Mouse (Mus musculus): Measurements from ENCODE around the gene Olfr346. TPM values are rescaled to one million over a fixed set of nuclear protein-coding genes. Genes with fewer than 3 reads are reported as not detected.

Gene Olfr346
- polyA plus RNA-seq (2012; rRNA removed; ENCODE audit: low replicate concordance) = not detected in 2 replicates

DNA sequence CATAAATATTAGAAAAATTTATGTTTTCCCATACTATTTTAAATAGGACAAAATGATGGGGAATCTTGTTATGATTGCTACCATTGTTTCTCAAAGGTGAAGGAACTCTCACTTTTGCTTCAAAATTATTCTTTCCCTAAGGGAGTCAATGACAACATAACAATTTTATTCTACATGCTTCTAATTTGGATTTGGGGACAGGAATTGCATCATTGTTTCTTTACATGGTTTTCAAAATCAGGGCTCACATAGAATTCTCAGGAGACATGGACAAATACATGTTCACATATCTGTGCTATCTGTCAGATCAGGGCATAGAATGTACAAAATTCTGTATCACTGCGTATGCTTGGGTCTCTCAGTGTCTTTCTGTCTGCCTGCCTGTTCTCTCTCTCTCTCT is at the start of gene Olfr346:
Olfr346 (plus strand) TSS at position 301 of the 400 bp plus-strand sequence.

DNA sequence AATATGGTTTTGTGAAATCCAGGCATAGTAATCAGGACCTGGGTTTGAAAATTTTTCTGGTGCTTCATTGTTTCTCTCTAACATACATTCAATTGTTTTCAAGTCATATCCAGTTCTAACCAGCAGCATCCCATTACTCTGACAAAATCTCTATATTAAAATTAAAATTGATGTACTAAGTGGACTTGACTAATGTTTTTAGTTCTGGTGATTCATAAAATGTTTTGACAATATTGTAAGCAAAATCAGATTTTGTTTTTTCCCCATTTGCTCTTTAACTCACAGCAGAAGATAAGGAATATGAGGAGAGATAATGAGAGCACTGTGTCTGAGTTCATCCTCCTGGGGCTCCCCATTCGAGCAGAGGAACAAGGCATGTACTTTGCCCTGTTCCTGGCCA is 45.8 kb upstream of the Olfr346 start, which contains the start of gene Olfr345:
Olfr345 (plus strand) TSS at position 301 of the 400 bp plus-strand sequence.

GRCm38 (mm10) chr2:36731602-36732001 is 46.0 kb downstream of the Olfr346 start, which contains the start of gene Olfr347:
TSS of gene Olfr347 (plus strand) at chr2:36731902.

Other genes starting within 250 kb of the Olfr346 start
- not detected in 2 replicates for gene Olfr340, start 233.2 kb upstream of the Olfr346 start, polyA plus RNA-seq (2012; rRNA removed; ENCODE audit: low replicate concordance)
- not detected in 2 replicates for gene Olfr341, start 203.3 kb upstream of the Olfr346 start, polyA plus RNA-seq (2012; rRNA removed; ENCODE audit: low replicate concordance)
- not detected in 2 replicates for gene Olfr342, start 160.8 kb upstream of the Olfr346 start, polyA plus RNA-seq (2012; rRNA removed; ENCODE audit: low replicate concordance)
- not detected in 2 replicates for gene Olfr344, start 119.1 kb upstream of the Olfr346 start, polyA plus RNA-seq (2012; rRNA removed; ENCODE audit: low replicate concordance)
- not detected in 2 replicates for gene Olfr345, start 45.7 kb upstream of the Olfr346 start, polyA plus RNA-seq (2012; rRNA removed; ENCODE audit: low replicate concordance)
- not detected in 2 replicates for gene Olfr347, start 46.1 kb downstream of the Olfr346 start, polyA plus RNA-seq (2012; rRNA removed; ENCODE audit: low replicate concordance)
- gene Olfr348, start 98.5 kb downstream of the Olfr346 start, polyA plus RNA-seq (2012; rRNA removed; ENCODE audit: low replicate concordance) = not detected in 2 replicates
- gene Olfr50, start 104.8 kb downstream of the Olfr346 start, polyA plus RNA-seq (2012; rRNA removed; ENCODE audit: low replicate concordance) = not detected in 2 replicates
- gene Olfr3, start 131.2 kb downstream of the Olfr346 start, polyA plus RNA-seq (2012; rRNA removed; ENCODE audit: low replicate concordance) = not detected in 2 replicates
- not detected in 2 replicates for gene Olfr350, start 160.5 kb downstream of the Olfr346 start, polyA plus RNA-seq (2012; rRNA removed; ENCODE audit: low replicate concordance)
- not detected in 2 replicates for gene Olfr351, start 176.9 kb downstream of the Olfr346 start, polyA plus RNA-seq (2012; rRNA removed; ENCODE audit: low replicate concordance)
- gene Olfr352, start 182.7 kb downstream of the Olfr346 start, polyA plus RNA-seq (2012; rRNA removed; ENCODE audit: low replicate concordance) = not detected in 2 replicates
- gene Olfr353, start 207.1 kb downstream of the Olfr346 start, polyA plus RNA-seq (2012; rRNA removed; ENCODE audit: low replicate concordance) = not detected in 2 replicates
- gene Olfr354, start 219.9 kb downstream of the Olfr346 start, polyA plus RNA-seq (2012; rRNA removed; ENCODE audit: low replicate concordance) = not detected in 2 replicates
- not detected in 2 replicates for gene Olfr355, start 243.1 kb downstream of the Olfr346 start, polyA plus RNA-seq (2012; rRNA removed; ENCODE audit: low replicate concordance)